Mouse (Mus musculus) Patski (cell line): Measurements from ENCODE around the gene Ppa2. TPM values are rescaled to one million over a fixed set of nuclear protein-coding genes. Genes with fewer than 3 reads are reported as not detected.

ENCODE experiments used
- ATAC-seq: fragments of 100-300 bp; one replicate; pipeline ENCODE4 v1.8.0; 2021
- CTCF ChIA-PET: fragments of 350-600 bp; sonication (Branson Sonifier 250); formaldehyde crosslinking; loops from one replicate; lab custom pipeline; 2022; ENCODE audit warnings: inconsistent platforms; lab: Charles Lee
- POLR2A ChIA-PET: fragments of 350-600 bp; sonication (Branson Sonifier 250); formaldehyde crosslinking; loops from one replicate; lab custom pipeline; 2022; ENCODE audit warnings: antibody characterized with exemption, inconsistent platforms; lab: Charles Lee
- DNase-seq: peaks from one replicate; pipeline ENCODE4 v3.0.0-alpha.2; 2011; ENCODE audit warnings: low read depth, low spot score
- H3K27me3 ChIP-seq: fragments of 371-371 bp; one replicate; pipeline ENCODE4 v1.5.1; 2021
- CTCF ChIP-seq: fragments of 100-300 bp; IDR thresholded peaks from one replicate; pipeline ENCODE4 v1.5.1; 2021
- in situ Hi-C: fragments of 300-500 bp; cut with MboI; formaldehyde crosslinking; loops from 3 replicates; pipeline ENCODE4 v1.11.1; 2018; ENCODE audit warnings: low pct_unique_long_range_greater_than_20kb, mixed read lengths
- polyA plus RNA-seq: library from polyadenylated mRNA; unstranded; gene quantifications from one replicate; pipeline ENCODE4 v1.2.3, GENCODE M21; 2021

Gene Ppa2
- polyA plus RNA-seq, 1 experiment from 2014 or later, result 111 TPM

DNA sequence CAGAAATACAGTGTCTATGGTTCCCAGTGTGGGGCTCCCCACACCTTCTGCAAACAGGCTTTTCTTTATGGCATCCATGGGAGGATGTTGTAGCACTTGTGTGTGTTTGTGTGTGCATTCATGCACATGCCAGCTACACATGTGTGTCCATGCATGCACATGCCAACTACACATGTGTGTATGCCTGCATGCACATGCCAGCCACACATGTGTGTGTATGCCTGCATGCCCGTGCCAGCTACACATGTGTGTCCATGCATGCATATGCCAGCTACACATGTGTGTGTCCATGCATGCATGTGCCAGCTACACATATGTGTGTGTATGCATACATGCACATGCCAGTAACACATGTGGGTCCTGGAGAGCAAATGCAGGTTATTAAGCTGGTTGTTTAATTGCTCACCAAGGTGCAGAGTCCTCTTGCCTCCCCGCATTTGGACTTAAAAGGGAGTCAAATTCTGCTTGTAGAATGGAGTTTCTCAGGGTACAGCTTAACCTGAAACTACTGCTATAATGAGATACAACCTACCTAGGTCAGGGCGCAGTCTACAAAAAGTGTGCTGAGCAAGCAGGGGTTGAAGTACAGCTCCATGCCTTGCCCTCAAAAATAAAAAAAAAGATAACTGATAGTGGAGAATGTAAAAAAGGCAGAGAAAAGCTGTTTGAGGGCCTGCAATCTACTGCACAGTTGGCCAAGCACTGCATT lies 3.7 kb downstream of the Ppa2 start:
- POLR2A ChIA-PET, result no interaction called here
- H3K27me3 ChIP-seq, result no peaks in the 10 kb centered on the region
- TF ChIP-seq CTCF, result no peak
- CTCF ChIA-PET, result interaction anchor here (0.5 to 2.8 kb wide), 8 partner anchors 9 to 1316 kb away, joined by 3 to 10 read pairs (median 3); no protein-coding TSS in a partner anchor
- DNase-seq (no peak), ATAC-seq (no peak)
- in situ Hi-C loops, result loop anchor here (10.0 kb wide), 1 partner anchor 1901 kb away; the partner anchor contains the start of gene Cenpe

DNA sequence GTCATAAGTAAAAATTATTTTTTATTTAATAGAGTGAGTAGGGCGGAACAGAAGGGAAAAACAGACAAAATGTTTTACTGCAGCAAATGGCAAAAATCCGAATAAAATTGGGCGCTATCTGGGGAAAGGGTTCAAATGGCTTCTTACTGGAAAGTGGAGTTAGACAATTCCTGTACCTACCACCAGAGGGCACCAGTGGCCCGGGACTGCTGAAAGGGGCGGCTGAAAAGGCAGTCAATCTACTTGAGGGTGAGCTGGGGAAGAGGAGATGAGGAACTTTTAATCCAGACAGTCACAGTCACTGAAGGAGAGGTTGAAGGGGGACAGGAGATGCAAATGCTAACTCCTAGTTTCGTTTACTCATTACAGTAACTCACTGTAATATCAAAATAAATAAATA lies 4.6 kb downstream of the Ppa2 start:
- POLR2A ChIA-PET, result no interaction called here
- DNase-seq, result no peak
- no peak for ATAC-seq
- TF ChIP-seq CTCF, result peak; percentile 99
- in situ Hi-C loops, result loop anchor here (10.0 kb wide), 1 partner anchor 1900 kb away; the partner anchor contains the start of gene Cenpe
- no peaks in the 10 kb centered on the region for H3K27me3 ChIP-seq
- CTCF ChIA-PET, result interaction anchor here (0.8 to 2.8 kb wide), 7 partner anchors 10 to 1315 kb away, joined by 3 to 10 read pairs (median 5); no protein-coding TSS in a partner anchor

DNA sequence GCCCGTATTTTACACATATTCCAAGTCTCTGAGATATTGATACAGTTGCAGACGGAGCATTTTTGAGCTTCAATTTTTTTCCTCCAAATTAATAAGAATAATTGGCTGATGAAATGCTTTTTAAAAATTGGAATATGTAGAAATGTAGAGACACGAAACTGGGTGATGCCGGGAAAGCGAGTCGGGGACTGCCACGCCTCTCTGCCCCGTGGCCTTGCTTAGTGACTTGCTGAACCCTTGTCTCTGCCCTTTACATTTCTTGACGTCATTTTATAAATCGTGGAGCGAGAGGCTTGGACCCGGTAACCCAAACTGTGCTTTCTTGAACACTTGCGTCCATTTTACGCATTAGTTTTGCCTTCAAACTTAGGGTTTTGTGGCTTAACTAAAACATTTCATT lies 5.1 kb downstream of the Ppa2 start:
- no peak for TF ChIP-seq CTCF
- ATAC-seq, result no peak
- DNase-seq, result no peak
- in situ Hi-C loops, result loop anchor here (10.0 kb wide), 1 partner anchor 1900 kb away; the partner anchor contains the start of gene Cenpe
- CTCF ChIA-PET, result interaction anchor here (0.8 to 2.8 kb wide), 6 partner anchors 9 to 1315 kb away, joined by 3 to 10 read pairs (median 4); no protein-coding TSS in a partner anchor
- H3K27me3 ChIP-seq, result no peaks in the 10 kb centered on the region
- POLR2A ChIA-PET, result no interaction called here

DNA sequence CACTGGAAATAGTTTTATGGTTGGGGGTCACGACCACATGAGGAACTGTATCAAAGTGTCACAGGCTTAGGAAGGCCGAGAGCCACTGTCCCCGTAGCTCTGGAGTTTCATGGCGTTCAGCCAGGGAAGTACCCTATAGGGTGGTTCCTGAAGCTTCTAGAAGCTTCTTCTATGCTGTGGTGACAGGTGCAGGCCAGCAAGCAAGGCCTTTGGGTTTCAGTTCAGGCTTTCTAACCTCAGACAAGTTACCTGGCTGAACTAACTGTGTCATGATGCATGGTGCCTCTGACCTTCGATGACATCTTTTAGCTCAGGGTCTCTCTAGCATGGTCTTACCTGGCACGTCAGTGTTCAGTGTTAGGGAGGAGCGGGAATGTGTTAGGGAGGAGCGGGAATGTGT lies 5.7 kb downstream of the Ppa2 start:
- H3K27me3 ChIP-seq, result no peaks in the 10 kb centered on the region
- ChIA-PET POLR2A (no interaction called here), CTCF (interaction anchor here (1.4 kb wide), 1 partner anchor 13 kb away, joined by 4 read pairs; no protein-coding TSS in a partner anchor)
- in situ Hi-C loops, result loop anchor here (10.0 kb wide), 1 partner anchor 1899 kb away; the partner anchor contains the start of gene Cenpe
- no peak for DNase-seq
- TF ChIP-seq CTCF, result no peak
- no peak for ATAC-seq

DNA sequence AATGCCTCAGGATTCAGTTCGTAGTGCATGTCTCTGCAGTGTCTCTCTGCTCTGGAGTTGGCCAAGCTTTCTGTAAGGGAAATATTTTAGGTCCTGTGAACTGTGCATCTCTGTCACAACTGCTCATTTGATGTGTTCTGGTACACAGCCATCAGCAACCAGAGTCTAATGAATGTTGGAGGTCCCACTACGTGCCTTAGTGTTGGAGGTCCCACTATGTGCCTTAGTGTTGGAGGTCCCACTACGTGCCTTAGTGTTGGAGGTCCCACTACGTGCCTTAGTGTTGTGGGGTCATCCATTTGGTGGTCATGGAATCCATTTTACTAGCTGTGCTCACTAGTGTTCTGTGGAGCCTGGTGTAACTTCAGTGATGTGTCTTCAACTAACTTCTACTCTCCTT lies 7.9 kb downstream of the Ppa2 start:
- in situ Hi-C loops, result loop anchor here (10.0 kb wide), 1 partner anchor 1897 kb away; the partner anchor contains the start of gene Cenpe
- DNase-seq, result no peak
- no peak for TF ChIP-seq CTCF
- ChIA-PET CTCF (no interaction called here), POLR2A (no interaction called here)
- no peaks in the 10 kb centered on the region for H3K27me3 ChIP-seq
- no peak for ATAC-seq

DNA sequence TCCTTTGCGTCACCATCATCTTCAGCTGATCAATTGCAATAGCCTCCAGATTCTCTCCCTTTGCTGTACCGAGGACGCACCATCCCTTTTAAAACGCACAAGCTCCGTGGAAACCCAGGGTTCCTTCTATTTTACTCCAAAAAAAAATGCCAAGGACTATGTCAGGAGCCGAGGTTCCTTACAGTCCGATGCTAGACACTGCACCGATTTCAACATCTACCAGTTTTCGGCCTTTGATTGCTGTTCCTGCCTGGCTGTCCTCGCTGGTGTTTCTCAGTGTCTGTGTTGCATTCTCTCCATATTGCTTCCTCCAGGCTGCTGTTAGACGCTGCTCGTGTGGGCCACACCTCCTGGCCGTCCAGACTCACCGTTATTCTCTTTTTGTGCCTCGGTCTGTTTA lies 8.7 kb downstream of the Ppa2 start:
- DNase-seq, result no peak
- ChIA-PET POLR2A (no interaction called here), CTCF (no interaction called here)
- in situ Hi-C loops, result loop anchor here (10.0 kb wide), 1 partner anchor 1896 kb away; the partner anchor contains the start of gene Cenpe
- no peaks in the 10 kb centered on the region for H3K27me3 ChIP-seq
- TF ChIP-seq CTCF, result no peak
- no peak for ATAC-seq

DNA sequence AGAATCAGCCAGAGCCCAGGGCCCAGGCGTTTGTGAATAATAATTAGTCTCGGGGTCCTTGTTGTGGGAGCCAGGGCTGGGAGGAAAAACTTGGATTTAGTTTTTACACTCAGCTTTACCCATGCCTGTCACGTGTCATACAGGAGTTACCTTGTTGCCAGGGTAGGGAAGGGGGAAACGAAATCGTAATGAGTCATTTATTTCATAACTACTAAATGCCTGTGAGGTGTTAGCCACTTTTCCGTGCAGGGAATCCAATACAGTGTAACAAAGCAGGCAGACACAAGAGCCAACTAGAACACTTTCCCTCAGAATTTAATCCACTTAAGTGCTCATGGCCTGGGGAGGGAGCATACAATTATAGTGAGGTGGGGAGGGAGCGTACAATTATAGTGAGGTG lies 9.9 kb downstream of the Ppa2 start:
- in situ Hi-C loops, result loop anchor here (10.0 kb wide), 1 partner anchor 1895 kb away; the partner anchor contains the start of gene Cenpe
- ATAC-seq (peak; percentile 93), DNase-seq (no peak)
- H3K27me3 ChIP-seq, result no peaks in the 10 kb centered on the region
- CTCF ChIA-PET, result no interaction called here
- no peak for TF ChIP-seq CTCF
- POLR2A ChIA-PET, result no interaction called here

DNA sequence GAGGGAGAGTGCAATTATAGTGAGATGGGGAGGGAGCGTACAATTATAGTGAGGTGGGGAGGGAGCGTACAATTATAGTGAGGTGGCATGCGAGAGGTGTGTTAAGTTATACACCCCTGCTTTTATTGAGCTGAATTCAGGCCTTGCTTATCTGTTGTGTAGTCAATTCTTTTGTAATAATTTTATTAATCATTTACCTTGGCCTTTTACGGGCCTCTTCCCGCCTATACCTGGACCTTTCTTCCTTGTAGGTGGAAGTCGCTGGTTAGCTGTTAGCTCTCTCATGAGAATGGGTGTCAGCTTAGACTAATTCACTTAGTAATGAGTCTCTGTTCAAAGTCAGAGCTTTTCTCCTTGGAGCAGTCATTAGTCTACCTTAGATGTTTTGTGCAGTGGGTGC lies 10.4 kb downstream of the Ppa2 start:
- H3K27me3 ChIP-seq, result no peaks in the 10 kb centered on the region
- DNase-seq (no peak), ATAC-seq (no peak)
- no peak for TF ChIP-seq CTCF
- POLR2A ChIA-PET, result no interaction called here
- CTCF ChIA-PET, result no interaction called here
- in situ Hi-C loops, result no loop called here

DNA sequence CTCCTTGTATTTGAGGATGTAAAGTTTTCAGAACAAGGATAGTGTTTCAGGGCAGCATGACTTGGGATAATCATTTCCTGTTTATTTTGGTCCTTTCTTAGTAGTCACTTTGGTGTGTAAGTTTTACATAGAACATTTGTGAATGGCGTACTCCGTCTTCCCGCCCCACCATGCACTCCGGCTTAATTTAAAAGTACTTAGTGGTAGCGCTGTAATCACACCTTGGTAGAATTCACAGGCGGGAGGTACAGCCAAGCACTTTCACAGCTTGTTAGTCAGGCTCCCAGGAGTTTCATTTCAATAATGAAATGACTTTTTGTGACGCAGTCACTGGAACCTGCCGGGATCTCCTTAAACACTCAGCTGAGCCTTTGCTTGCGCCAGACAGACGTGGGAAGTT lies 12.0 kb downstream of the Ppa2 start:
- in situ Hi-C loops, result no loop called here
- CTCF ChIA-PET, result interaction anchor here (0.7 to 2.4 kb wide), 4 partner anchors 10 to 25 kb away, joined by 3 to 8 read pairs (median 6); partner anchors contain the start of gene Ppa2
- TF ChIP-seq CTCF, result no peak
- POLR2A ChIA-PET, result interaction anchor here (0.6 kb wide), 1 partner anchor 33 kb away, joined by 3 read pairs; no protein-coding TSS in a partner anchor
- DNase-seq (no peak), ATAC-seq (no peak)
- no peaks in the 10 kb centered on the region for H3K27me3 ChIP-seq

DNA sequence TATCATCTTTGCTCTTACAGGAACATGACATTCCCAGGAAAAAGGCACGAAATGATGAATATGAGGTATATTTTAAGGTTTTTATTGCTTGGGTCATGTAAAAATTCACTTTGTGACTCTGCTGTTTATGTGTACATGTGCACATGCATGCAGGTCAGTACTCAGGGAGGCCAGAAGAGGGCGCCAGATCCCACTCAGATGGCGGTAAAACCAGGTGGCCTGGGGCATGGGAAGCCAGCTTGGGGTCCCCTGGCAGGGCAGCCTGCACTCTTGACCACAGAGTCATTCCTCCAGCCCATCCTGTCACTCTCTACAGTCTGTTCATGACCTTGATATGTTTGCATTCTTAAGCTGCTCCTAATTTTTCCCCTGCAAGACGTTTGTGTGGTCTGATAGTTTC lies 12.6 kb downstream of the Ppa2 start:
- in situ Hi-C loops, result no loop called here
- no peaks in the 10 kb centered on the region for H3K27me3 ChIP-seq
- ChIA-PET POLR2A (no interaction called here), CTCF (interaction anchor here (0.9 to 2.4 kb wide), 5 partner anchors 9 to 16 kb away, joined by 3 to 8 read pairs (median 5); partner anchors contain the start of gene Ppa2)
- DNase-seq (no peak), ATAC-seq (no peak)
- peak; percentile 74 for TF ChIP-seq CTCF
